Mouse (Mus musculus) cerebellum, adult 2 months (tissue): Measurements from ENCODE around the gene Rec114.

Experiments used
- CTCF ChIP-seq: fragments of 200-500 bp; IDR thresholded peaks from 2 replicates; pipeline ENCODE4 v1.5.1; 2011; ENCODE audit warnings: low read depth, mild to moderate bottlenecking, control low read depth, low read length, moderate library complexity, borderline replicate concordance; ENCODE audit not compliant: insufficient read depth
- POLR2A ChIP-seq: fragments of 200-500 bp; IDR thresholded peaks from 2 replicates; pipeline ENCODE4 v1.6.1; 2011; ENCODE audit warnings: low read length, control low read depth, borderline replicate concordance; ENCODE audit not compliant: insufficient read depth

- TF ChIP-seq CTCF (no peak), POLR2A (no peak)
Observed at GRCm38 (mm10) chr9:58716886-58717285, 26.9 kb downstream of the Rec114 start.
